Mouse (Mus musculus) C2C12 (cell line): ENCODE measurements around the gene Plet1.

Source experiments
- CTCF ChIP-seq: IDR thresholded peaks from one replicate; pipeline ENCODE4 v1.5.1; 2011; ENCODE audit not compliant: control insufficient read depth, insufficient read depth, insufficient read length
- MYOG ChIP-seq: IDR thresholded peaks from one replicate; pipeline ENCODE4 v1.6.1; 2011; ENCODE audit not compliant: control insufficient read depth, insufficient read length; ENCODE audit errors: extremely low read depth
- USF1 ChIP-seq: IDR thresholded peaks from one replicate; pipeline ENCODE4 v1.6.1; 2011; ENCODE audit warnings: low read depth, mild to moderate bottlenecking, control low read depth, moderate library complexity

DNA sequence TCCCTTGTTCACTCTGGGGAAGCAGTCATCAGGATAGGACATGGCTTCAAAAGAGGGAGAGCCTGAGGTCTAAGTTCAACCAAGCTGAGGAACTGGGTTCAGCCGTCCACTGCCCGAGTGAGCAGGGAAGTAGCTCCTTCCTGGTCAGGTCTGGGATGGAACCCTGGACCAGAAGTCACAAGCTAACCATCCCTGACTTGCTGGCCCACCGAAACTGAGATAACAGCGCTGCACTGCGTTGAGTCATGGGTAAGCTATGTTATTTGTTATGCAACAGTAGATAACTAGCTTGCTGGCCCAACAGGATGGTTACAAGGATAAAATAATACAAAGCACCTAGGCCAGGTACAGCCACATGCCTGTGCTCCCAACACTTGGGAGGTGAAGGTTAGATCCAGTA lies 21.1 kb downstream of the Plet1 start:
- no peak for TF ChIP-seq CTCF
- no peak for TF ChIP-seq USF1
- no peak for TF ChIP-seq MYOG
